Mouse (Mus musculus): Measurements from ENCODE around the gene Rbms3. TPM values are rescaled to one million over a fixed set of nuclear protein-coding genes. Genes with fewer than 3 reads are reported as not detected.

The Rbms3 gene
- polyA plus RNA-seq, 1 experiment, result 30.1 TPM

DNA sequence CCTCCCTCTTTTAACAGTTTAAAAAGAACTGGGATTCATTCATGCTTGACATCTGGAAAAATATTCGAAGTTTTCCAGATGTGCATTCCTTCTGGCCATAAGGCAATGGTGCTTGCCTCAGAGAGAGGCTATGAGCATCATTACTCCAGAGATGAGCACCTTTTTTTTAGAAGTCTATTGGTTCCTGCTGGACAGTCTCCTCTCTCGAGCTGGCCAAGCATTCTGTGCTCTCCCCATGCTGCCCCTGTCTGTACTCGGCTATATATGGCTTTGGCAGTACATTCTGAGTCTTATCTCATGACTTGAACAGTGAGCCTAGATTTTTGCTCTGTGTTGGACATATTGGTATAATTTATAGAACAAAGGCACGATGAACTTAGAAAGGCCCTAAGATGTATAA, 952.6 kb downstream of the Rbms3 start:
- TF ChIP-seq POLR2A (IDR thresholded peaks at IDR 0.05; ENCODE audit: borderline replicate concordance, extremely low read depth, insufficient read depth, insufficient read length, poor library complexity, severe bottlenecking) (no peak), CTCF (IDR thresholded peaks at IDR 0.05; ENCODE audit: borderline replicate concordance, extremely low read depth, insufficient read depth, insufficient read length) (no peak)
- no peak for DNase-seq (ENCODE audit: low read depth)

GRCm38 (mm10) chr9:116676445-116676844, 953.3 kb downstream of the Rbms3 start:
- TF ChIP-seq CTCF (IDR thresholded peaks at IDR 0.05; ENCODE audit: borderline replicate concordance, extremely low read depth, insufficient read depth, insufficient read length) (no peak), POLR2A (IDR thresholded peaks at IDR 0.05; ENCODE audit: borderline replicate concordance, extremely low read depth, insufficient read depth, insufficient read length, poor library complexity, severe bottlenecking) (no peak)
- DNase-seq (ENCODE audit: low read depth), result no peak

GRCm38 (mm10) chr9:116674191-116674590, 955.5 kb downstream of the Rbms3 start:
- peak; percentile 6 for DNase-seq (ENCODE audit: low read depth)
- TF ChIP-seq POLR2A (IDR thresholded peaks at IDR 0.05; ENCODE audit: borderline replicate concordance, extremely low read depth, insufficient read depth, insufficient read length, poor library complexity, severe bottlenecking), result no peak
- no peak for TF ChIP-seq CTCF (IDR thresholded peaks at IDR 0.05; ENCODE audit: borderline replicate concordance, extremely low read depth, insufficient read depth, insufficient read length)

- no peak for TF ChIP-seq POLR2A (IDR thresholded peaks at IDR 0.05; ENCODE audit: borderline replicate concordance, extremely low read depth, insufficient read depth, insufficient read length, poor library complexity, severe bottlenecking)
- no peak for TF ChIP-seq CTCF (IDR thresholded peaks at IDR 0.05; ENCODE audit: borderline replicate concordance, extremely low read depth, insufficient read depth, insufficient read length)
Observed at GRCm38 (mm10) chr9:116661026-116661425, 968.7 kb downstream of the Rbms3 start.

GRCm38 (mm10) chr9:116659936-116660335, 969.8 kb downstream of the Rbms3 start:
- no peak for DNase-seq (ENCODE audit: low read depth)
- TF ChIP-seq CTCF (IDR thresholded peaks at IDR 0.05; ENCODE audit: borderline replicate concordance, extremely low read depth, insufficient read depth, insufficient read length), result no peak
- no peak for TF ChIP-seq POLR2A (IDR thresholded peaks at IDR 0.05; ENCODE audit: borderline replicate concordance, extremely low read depth, insufficient read depth, insufficient read length, poor library complexity, severe bottlenecking)

More at GRCm38 (mm10) chr9:116661026-116661425, 968.7 kb downstream of the Rbms3 start:
- DNase-seq (ENCODE audit: low read depth), result no peak

DNA sequence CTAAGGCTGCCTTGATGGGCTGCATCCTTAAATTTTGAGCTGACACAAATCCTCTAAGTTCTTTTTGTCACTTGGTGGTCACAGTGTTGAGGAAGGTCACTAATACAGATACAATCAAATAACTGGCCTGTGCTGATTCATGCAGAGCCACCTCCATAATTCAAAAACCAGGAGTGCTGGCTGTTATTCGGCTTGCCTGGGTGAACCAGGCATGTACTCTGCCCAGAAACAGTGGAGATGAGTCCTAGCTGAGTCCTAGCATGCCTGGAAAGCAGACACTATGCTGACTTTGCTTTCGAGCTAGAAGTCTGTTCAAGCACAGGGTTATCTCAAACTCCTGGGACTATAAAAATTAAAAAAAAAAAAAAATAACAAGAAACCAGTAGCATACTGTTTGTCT, 972.6 kb downstream of the Rbms3 start:
- DNase-seq (ENCODE audit: low read depth), result no peak
- TF ChIP-seq POLR2A (IDR thresholded peaks at IDR 0.05; ENCODE audit: borderline replicate concordance, extremely low read depth, insufficient read depth, insufficient read length, poor library complexity, severe bottlenecking), result no peak
- no peak for TF ChIP-seq CTCF (IDR thresholded peaks at IDR 0.05; ENCODE audit: borderline replicate concordance, extremely low read depth, insufficient read depth, insufficient read length)

- no peak for DNase-seq (ENCODE audit: low read depth)
Observed at GRCm38 (mm10) chr9:116651414-116651813, 978.3 kb downstream of the Rbms3 start.

GRCm38 (mm10) chr9:116649955-116650354, 979.8 kb downstream of the Rbms3 start:
- DNase-seq (ENCODE audit: low read depth), result no peak
- TF ChIP-seq POLR2A (IDR thresholded peaks at IDR 0.05; ENCODE audit: borderline replicate concordance, extremely low read depth, insufficient read depth, insufficient read length, poor library complexity, severe bottlenecking), result no peak
- TF ChIP-seq CTCF (IDR thresholded peaks at IDR 0.05; ENCODE audit: borderline replicate concordance, extremely low read depth, insufficient read depth, insufficient read length), result no peak

More at GRCm38 (mm10) chr9:116651414-116651813, 978.3 kb downstream of the Rbms3 start:
- TF ChIP-seq POLR2A (IDR thresholded peaks at IDR 0.05; ENCODE audit: borderline replicate concordance, extremely low read depth, insufficient read depth, insufficient read length, poor library complexity, severe bottlenecking), result no peak
- TF ChIP-seq CTCF (IDR thresholded peaks at IDR 0.05; ENCODE audit: borderline replicate concordance, extremely low read depth, insufficient read depth, insufficient read length), result peak; percentile 27; the same call in 1 of the 2 replicates

DNA sequence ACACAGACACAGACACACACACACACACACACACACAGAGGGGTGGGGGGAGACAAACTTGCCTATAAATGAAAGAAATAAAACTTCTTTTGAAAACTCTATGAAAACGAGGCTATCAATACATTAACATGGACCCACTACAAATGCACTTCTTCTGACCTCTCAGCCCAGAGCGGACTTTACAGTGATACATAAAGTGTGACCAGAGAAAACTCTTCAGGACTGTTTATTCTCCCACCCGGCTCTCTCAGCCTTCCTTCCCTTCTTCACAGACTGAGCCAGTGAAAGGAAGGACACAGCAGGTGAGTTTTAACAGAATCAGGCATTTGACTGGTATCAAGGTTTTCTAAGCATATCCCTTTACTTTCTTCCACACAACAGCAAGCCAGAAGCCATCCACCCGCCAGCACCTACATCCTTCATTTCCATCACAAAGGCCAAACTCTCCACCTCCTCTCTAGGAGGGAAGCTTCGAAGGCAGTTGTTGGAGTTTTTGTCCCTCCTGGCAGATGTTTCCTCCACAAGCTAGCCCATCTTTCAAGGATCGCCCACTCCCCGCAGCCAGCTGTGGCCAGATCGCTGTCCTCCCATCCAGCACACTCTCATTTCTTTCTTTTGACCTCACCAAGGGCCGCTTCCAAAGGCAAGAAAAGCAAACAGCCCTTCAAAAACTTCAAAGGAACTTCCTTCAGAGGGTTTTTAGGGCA, 980.5 kb downstream of the Rbms3 start:
- TF ChIP-seq POLR2A (IDR thresholded peaks at IDR 0.05; ENCODE audit: borderline replicate concordance, extremely low read depth, insufficient read depth, insufficient read length, poor library complexity, severe bottlenecking) (no peak), CTCF (IDR thresholded peaks at IDR 0.05; ENCODE audit: borderline replicate concordance, extremely low read depth, insufficient read depth, insufficient read length) (no peak)
- DNase-seq (ENCODE audit: low read depth), result peak; percentile 6

- DNase-seq (ENCODE audit: low read depth), result peak; percentile 74
- no peak for TF ChIP-seq CTCF (IDR thresholded peaks at IDR 0.05; ENCODE audit: borderline replicate concordance, extremely low read depth, insufficient read depth, insufficient read length)
- TF ChIP-seq POLR2A (IDR thresholded peaks at IDR 0.05; ENCODE audit: borderline replicate concordance, extremely low read depth, insufficient read depth, insufficient read length, poor library complexity, severe bottlenecking), result no peak
Observed at GRCm38 (mm10) chr9:116644616-116645015, 985.1 kb downstream of the Rbms3 start.

GRCm38 (mm10) chr9:116640302-116640679, 989.4 kb downstream of the Rbms3 start:
- TF ChIP-seq POLR2A (IDR thresholded peaks at IDR 0.05; ENCODE audit: borderline replicate concordance, extremely low read depth, insufficient read depth, insufficient read length, poor library complexity, severe bottlenecking), result no peak
- no peak for TF ChIP-seq CTCF (IDR thresholded peaks at IDR 0.05; ENCODE audit: borderline replicate concordance, extremely low read depth, insufficient read depth, insufficient read length)

More at GRCm38 (mm10) chr9:116640302-116640679, 989.4 kb downstream of the Rbms3 start:
- no peak for DNase-seq (ENCODE audit: low read depth)

Data from brain, embryonic 14.5 days (tissue).